Mouse (Mus musculus) limb, embryonic 12.5 days (tissue): ENCODE data around the gene Poln. TPM values are rescaled to one million over a fixed set of nuclear protein-coding genes. Genes with fewer than 3 reads are reported as not detected.

ENCODE experiments used
- ATAC-seq: fragments of 200-750 bp; cut with Nextera tagmentation; 2 replicates; pipeline ENCODE4 v1.8.0; 2017; ENCODE audit warnings: low read depth, moderate TSS enrichment; ENCODE audit not compliant: insufficient number of reproducible peaks, insufficient read depth, low FRiP score, low TSS enrichment
- H3K27ac ChIP-seq: fragments of 300-500 bp; sonication (generic); 2 replicates; pipeline ENCODE4 v1.5.1; 2016; ENCODE audit warnings: mild to moderate bottlenecking, moderate library complexity
- H3K27me3 ChIP-seq: fragments of 300-500 bp; sonication (generic); 2 replicates; pipeline ENCODE4 v1.6.1; 2016; ENCODE audit warnings: mild to moderate bottlenecking, moderate library complexity
- H3K36me3 ChIP-seq: fragments of 300-500 bp; sonication (generic); 2 replicates; pipeline ENCODE4 v1.6.1; 2016; ENCODE audit warnings: mild to moderate bottlenecking, moderate library complexity
- H3K4me1 ChIP-seq: fragments of 300-500 bp; sonication (generic); replicated peaks from 2 replicates; pipeline ENCODE4 v1.6.1; 2016
- H3K4me2 ChIP-seq: fragments of 300-500 bp; sonication (generic); 2 replicates; pipeline ENCODE4 v1.6.1; 2016; ENCODE audit warnings: mild to moderate bottlenecking, moderate library complexity
- H3K4me3 ChIP-seq: fragments of 300-500 bp; sonication (generic); replicated peaks from 2 replicates; pipeline ENCODE4 v1.5.1; 2016; ENCODE audit warnings: mild to moderate bottlenecking
- H3K9ac ChIP-seq: fragments of 300-500 bp; sonication (generic); replicated peaks from 2 replicates; pipeline ENCODE4 v1.6.1; 2016; ENCODE audit warnings: mild to moderate bottlenecking, moderate library complexity
- H3K9me3 ChIP-seq: fragments of 300-500 bp; sonication (generic); 2 replicates; pipeline ENCODE4 v1.6.1; 2016; ENCODE audit warnings: mild to moderate bottlenecking, moderate library complexity
- WGBS: fragments of 180-500 bp; shearing (Covaris S2); methylation state at CpG from one replicate; pipeline ENCODE4 v1.1.7; 2016; 5-methylcytosine and 5-hydroxymethylcytosine counted together
- polyA plus RNA-seq: library from polyadenylated mRNA; unstranded; fragments of >200 nt; fragmentation: Nextera tagmentation; extraction: Ambion mirVana; gene quantifications from 2 replicates; pipeline ENCODE4 v1.2.1, GENCODE M21; 2016

Poln gene
- polyA plus RNA-seq, 1 experiment from 2014 or later: 1.3 TPM

DNA sequence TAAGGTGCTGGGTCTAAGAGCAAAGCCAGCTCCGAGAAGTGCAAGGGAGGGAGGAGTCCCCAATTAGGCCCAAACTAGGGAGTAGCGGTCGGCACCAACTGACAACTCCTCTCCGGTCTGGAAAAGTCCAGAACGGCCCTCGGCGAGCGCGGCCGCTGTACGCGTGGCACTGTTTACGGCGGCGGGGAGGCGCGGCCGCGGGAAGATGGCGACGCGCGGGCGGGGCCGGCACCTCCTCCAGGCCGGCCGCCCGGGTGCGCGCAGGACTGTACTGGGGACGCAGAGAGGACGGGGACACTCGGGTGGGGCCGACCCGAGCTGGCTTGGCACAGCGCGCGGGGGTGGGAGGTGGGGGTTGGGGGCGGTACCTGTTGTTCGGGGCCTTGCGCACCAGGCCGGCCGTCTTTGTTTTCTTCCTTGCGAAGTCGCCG, 17.7 kb upstream of the Poln start:
- H3K36me3 ChIP-seq: peaks cover 27% of the 10 kb centered on the region
- under 1% methylated on average over 46 of the region's 46 CpGs for WGBS
- peak overlapping the region; percentile 80 for H3K9ac ChIP-seq
- peak overlapping the region; percentile 94 for H3K27ac ChIP-seq
- peaks cover 4% of the 10 kb centered on the region; the same call in 1 of the 2 replicates for H3K27me3 ChIP-seq
- peak overlapping the region; percentile 95 for H3K4me3 ChIP-seq
- H3K4me2 ChIP-seq: peak overlapping the region; percentile 94
- no peaks in the 10 kb centered on the region for H3K9me3 ChIP-seq
- no peak for ATAC-seq
- peaks cover 53% of the 10 kb centered on the region for H3K4me1 ChIP-seq

- Histone ChIP-seq H3K4me3 (peak overlapping the region; percentile 95), H3K9me3 (no peaks in the 10 kb centered on the region), H3K27me3 (peaks cover 4% of the 10 kb centered on the region; the same call in 1 of the 2 replicates), H3K4me2 (peak overlapping the region; percentile 94), H3K27ac (peak overlapping the region; percentile 94), H3K9ac (peak overlapping the region; percentile 80), H3K4me1 (peaks cover 53% of the 10 kb centered on the region), H3K36me3 (peaks cover 33% of the 10 kb centered on the region)
- 65% methylated on average over 2 of the region's 2 CpGs for WGBS
- no peak for ATAC-seq
Measured at GRCm38 (mm10) chr5:34186391-34186790, 17.1 kb upstream of the Poln start.

DNA sequence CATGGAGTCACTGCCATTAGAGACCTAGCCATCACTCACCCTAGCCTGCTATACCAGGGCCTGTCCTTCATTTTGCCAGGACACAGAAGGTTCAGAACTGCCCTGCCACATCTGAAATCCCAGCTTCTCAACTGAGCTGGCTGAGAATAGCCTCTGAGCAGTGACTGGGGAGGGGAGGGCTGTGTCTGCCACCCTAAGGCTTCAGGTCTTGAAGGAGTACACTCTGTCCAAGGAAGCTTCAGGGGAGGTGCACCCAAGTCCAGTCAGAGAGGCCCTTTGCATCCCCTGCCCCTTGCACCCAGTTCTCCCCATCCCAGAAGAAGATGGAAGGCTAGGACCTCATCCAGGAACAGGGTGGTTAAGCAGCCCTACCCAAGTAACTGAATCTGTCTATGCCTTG, 16.5 kb upstream of the Poln start:
- peak overlapping the region; percentile 95 for H3K4me3 ChIP-seq
- H3K36me3 ChIP-seq: peaks cover 39% of the 10 kb centered on the region
- peaks cover 4% of the 10 kb centered on the region; the same call in 1 of the 2 replicates for H3K27me3 ChIP-seq
- peak overlapping the region; percentile 94 for H3K4me2 ChIP-seq
- no peak overlapping the region for H3K27ac ChIP-seq
- peak overlapping the region; percentile 80 for H3K9ac ChIP-seq
- H3K4me1 ChIP-seq: peaks cover 53% of the 10 kb centered on the region
- ATAC-seq: no peak
- H3K9me3 ChIP-seq: no peaks in the 10 kb centered on the region

DNA sequence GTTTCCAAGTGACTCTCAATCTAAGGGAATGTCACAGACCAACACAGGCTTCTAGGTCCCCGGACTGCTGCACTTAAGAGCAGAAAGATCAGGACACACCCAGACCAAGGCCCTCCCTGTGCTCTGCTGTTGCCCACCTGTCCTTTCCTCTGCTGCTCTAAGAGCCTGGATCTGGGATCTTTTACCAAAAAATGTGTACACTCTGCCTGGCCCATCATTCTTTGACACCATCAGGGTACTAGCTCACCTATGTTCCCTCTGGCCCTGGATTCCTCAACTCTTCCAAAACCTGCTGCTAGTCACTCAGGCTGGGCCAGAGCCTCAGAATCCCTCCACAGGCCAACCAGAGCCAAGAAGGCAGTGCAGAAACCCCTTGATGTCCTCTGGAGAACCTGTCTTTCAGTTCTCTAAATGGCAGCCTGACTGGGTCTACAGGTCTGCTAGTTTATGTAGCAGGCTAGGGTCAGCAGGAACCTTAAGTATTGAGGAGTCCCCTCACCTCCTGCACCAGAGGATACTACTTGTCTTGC, 15.9 kb upstream of the Poln start:
- Histone ChIP-seq H3K4me3 (0 out of 2 replicates have a peak overlapping the region, but pooled peaks have one; percentile 95), H3K9me3 (no peaks in the 10 kb centered on the region), H3K4me2 (peak overlapping the region; percentile 94), H3K27me3 (no peaks in the 10 kb centered on the region), H3K27ac (no peak overlapping the region), H3K4me1 (peaks cover 53% of the 10 kb centered on the region), H3K9ac (peak overlapping the region; percentile 80; the same call in 1 of the 2 replicates), H3K36me3 (peaks cover 45% of the 10 kb centered on the region)
- 90% methylated on average over 1 of the region's 1 CpGs for WGBS
- ATAC-seq: no peak

DNA sequence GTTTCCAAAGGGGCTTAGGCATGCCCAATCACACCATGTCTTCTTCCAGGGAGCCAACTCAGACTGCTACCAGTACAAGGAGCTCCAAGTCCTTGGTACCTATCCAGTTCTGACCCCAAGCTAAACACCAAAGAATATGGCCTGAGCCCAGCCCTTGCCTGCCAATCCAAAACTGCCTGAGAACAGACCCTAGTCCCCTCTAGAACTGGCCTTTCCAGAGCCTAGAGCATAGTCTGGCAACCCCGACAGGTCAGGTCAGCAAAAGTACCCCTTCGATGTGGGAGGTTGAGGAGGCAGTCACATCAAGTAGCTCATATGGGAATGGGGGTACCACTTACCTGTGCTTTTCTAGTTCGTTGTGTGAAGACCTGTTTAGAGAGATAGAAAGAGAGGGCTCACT, 14.7 kb upstream of the Poln start:
- no peak for ATAC-seq
- no peak overlapping the region for H3K4me2 ChIP-seq
- 93% methylated on average over 3 of the region's 3 CpGs for WGBS
- no peaks in the 10 kb centered on the region for H3K9me3 ChIP-seq
- peaks cover 46% of the 10 kb centered on the region for H3K4me1 ChIP-seq
- no peak overlapping the region for H3K27ac ChIP-seq
- H3K9ac ChIP-seq: no peak overlapping the region; the same call in 1 of the 2 replicates
- H3K27me3 ChIP-seq: no peaks in the 10 kb centered on the region
- H3K4me3 ChIP-seq: no peak overlapping the region
- peaks cover 49% of the 10 kb centered on the region for H3K36me3 ChIP-seq

DNA sequence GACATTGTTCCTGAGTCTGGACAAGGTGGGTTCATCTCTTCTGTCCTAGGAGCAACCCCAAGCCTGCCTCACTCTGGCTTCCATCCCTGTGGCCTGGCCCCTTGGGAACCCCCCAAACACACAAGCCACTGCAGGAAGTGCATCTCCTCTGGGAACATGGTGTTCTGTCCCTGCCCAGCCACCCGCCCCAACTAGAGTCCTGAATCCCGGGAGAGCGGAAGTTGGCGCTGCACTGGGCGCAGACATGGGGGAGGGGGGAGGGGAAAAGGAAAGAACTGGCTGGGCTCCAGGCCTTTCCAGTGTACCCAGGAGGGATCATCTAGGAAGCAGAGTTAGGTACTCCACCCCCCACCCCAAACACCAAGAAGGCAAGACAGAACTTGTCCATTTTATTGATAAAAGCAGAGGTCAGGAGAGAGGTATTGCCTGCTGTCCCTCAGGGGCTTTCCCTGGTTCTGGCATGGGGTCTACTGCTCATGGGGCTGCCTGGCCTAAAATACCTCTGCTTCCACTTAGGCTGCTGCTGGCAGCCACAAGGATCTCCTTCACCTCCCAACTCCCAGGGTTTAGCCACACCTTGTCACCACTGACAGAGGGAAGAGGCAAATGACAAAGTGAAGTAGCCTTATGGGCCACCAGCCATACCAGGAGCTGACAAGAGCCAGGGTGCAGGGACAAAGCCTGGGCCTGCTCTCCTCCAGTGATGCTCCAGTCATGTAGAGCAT, 14.1 kb upstream of the Poln start:
- Histone ChIP-seq H3K9ac (no peak overlapping the region), H3K9me3 (no peaks in the 10 kb centered on the region), H3K27ac (no peak overlapping the region), H3K27me3 (no peaks in the 10 kb centered on the region), H3K4me1 (peaks cover 39% of the 10 kb centered on the region), H3K36me3 (peaks cover 56% of the 10 kb centered on the region), H3K4me2 (no peak overlapping the region), H3K4me3 (no peak overlapping the region)
- ATAC-seq: no peak
- WGBS: 78% methylated on average over 5 of the region's 5 CpGs

GRCm38 (mm10) chr5:34182486-34182885, 13.2 kb upstream of the Poln start:
- Histone ChIP-seq H3K4me1 (peaks cover 38% of the 10 kb centered on the region), H3K9ac (no peak overlapping the region), H3K9me3 (no peaks in the 10 kb centered on the region), H3K27me3 (no peaks in the 10 kb centered on the region), H3K36me3 (peaks cover 64% of the 10 kb centered on the region), H3K4me2 (no peak overlapping the region), H3K4me3 (no peak overlapping the region), H3K27ac (no peak overlapping the region)
- ATAC-seq: no peak
- 80% methylated on average over 3 of the region's 3 CpGs for WGBS

DNA sequence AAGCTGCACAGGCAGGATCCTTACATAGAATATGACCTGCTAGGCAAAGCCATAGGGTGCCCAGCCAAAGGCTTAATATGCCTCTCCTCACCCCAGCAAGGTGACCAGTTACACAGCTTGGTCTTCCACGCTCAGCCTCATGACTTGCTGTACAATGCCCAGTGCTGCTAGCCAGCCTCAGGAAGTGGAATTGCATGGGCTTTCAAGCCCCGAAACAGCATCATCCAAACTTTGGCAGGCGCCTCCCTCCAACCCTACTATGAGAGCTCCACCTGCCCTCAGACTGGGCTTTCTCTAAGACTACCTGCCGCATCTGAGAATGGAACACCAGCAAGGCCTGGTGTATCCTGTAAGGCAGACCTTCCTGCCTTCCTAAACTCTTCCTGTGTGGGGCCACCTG, 8.6 kb upstream of the Poln start:
- 90% methylated on average over 4 of the region's 4 CpGs for WGBS
- Histone ChIP-seq H3K36me3 (peaks cover 92% of the 10 kb centered on the region), H3K27ac (no peak overlapping the region), H3K9ac (no peak overlapping the region), H3K4me1 (no peaks in the 10 kb centered on the region), H3K27me3 (no peaks in the 10 kb centered on the region), H3K9me3 (no peaks in the 10 kb centered on the region), H3K4me2 (no peak overlapping the region), H3K4me3 (no peak overlapping the region)
- no peak for ATAC-seq

- peaks cover 91% of the 10 kb centered on the region for H3K36me3 ChIP-seq
- no peak overlapping the region for H3K4me3 ChIP-seq
- H3K4me2 ChIP-seq: no peak overlapping the region
- no peaks in the 10 kb centered on the region for H3K9me3 ChIP-seq
- no peak overlapping the region for H3K27ac ChIP-seq
- ATAC-seq: no peak
- 93% methylated on average over 2 of the region's 2 CpGs for WGBS
- H3K27me3 ChIP-seq: no peaks in the 10 kb centered on the region
- H3K9ac ChIP-seq: peak overlapping the region; percentile 42
- H3K4me1 ChIP-seq: no peaks in the 10 kb centered on the region
Measured at GRCm38 (mm10) chr5:34177091-34177490, 7.8 kb upstream of the Poln start.

GRCm38 (mm10) chr5:34176691-34177090, 7.4 kb upstream of the Poln start:
- H3K4me2 ChIP-seq: no peak overlapping the region
- H3K9me3 ChIP-seq: no peaks in the 10 kb centered on the region
- H3K4me3 ChIP-seq: no peak overlapping the region
- H3K27me3 ChIP-seq: no peaks in the 10 kb centered on the region
- H3K9ac ChIP-seq: peak overlapping the region; percentile 42
- no peak overlapping the region for H3K27ac ChIP-seq
- H3K4me1 ChIP-seq: no peaks in the 10 kb centered on the region
- 78% methylated on average over 10 of the region's 10 CpGs for WGBS
- H3K36me3 ChIP-seq: peaks cover 87% of the 10 kb centered on the region
- ATAC-seq: no peak

DNA sequence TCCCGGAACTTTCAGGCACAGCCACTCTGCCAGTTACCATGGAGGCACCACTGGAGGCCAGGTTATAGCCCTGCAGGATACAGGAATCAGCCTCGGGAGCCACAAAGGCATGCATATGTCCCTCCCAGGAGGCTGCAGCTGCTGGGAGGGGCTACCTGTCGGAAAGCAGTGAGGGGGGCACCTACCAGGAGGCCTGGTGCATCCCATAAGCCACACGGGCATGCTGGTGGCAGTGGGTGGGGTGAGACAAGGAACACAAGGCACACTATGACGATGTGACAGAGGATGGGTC, 6.1 kb upstream of the Poln start:
- no peak for ATAC-seq
- Histone ChIP-seq H3K4me2 (no peak overlapping the region), H3K36me3 (peaks cover 74% of the 10 kb centered on the region), H3K27ac (no peak overlapping the region), H3K27me3 (no peaks in the 10 kb centered on the region), H3K9me3 (no peaks in the 10 kb centered on the region), H3K4me3 (no peak overlapping the region), H3K4me1 (peaks cover 5% of the 10 kb centered on the region; the same call in 1 of the 2 replicates), H3K9ac (0 out of 2 replicates have a peak overlapping the region, but pooled peaks have one; percentile 34)
- 24% methylated on average over 5 of the region's 5 CpGs for WGBS
